Mouse (Mus musculus) neutrophil, adult 65 days (primary cell): ENCODE results near the gene Ube2q2. TPM values are rescaled to one million over a fixed set of nuclear protein-coding genes. Genes with fewer than 3 reads are reported as not detected.

ENCODE experiments used
- total RNA-seq: library from RNA; stranded (reverse); gene quantifications from 2 replicates; pipeline ENCODE4 v1.2.4, GENCODE M21; 2023

Gene Ube2q2
- 34.0 and 58.4 TPM in 2 replicates for total RNA-seq

GRCm38 (mm10) chr9:55148854-55149498 lies at the start of gene Ube2q2:
Ube2q2 (plus strand) TSS chr9:55148854.

DNA sequence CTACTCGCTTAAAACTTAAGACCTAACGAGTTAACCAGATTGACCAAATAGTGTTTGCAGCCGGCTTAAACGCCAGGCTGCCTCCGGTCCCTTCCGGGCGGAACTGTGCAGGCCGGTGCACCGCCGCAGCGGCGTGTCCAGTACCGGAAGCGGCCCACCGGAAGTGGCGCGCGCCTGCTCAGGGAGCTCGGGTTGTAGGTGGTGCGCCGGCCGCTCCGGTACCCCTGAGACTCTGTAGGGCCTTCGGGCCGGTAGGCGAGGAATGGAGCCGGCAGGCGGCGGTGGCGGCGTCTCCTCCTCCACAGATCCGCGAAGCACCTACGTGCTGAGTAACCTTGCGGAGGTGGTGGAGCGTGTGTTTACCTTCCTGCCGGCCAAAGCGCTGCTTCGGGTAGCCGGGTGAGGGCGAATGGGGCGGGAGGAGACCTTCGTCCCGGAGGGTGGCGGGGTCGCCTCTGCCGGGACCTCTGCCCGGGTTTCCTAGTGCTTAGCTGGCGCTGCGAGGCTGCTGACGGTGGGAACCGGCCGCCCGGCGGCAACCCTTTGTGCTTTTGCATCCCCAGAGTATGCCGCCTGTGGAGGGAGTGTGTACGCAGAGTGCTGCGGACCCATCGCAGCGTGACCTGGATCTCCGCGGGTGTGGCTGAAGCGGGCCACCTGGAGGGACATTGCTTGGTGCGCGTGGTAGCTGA lies 60.3 kb downstream of the Ube2q2 start, which contains the start of gene Fbxo22:
TSS of gene Fbxo22 (plus strand) at position 136 of the 692 bp plus-strand sequence.

Other genes starting within 250 kb of the Ube2q2 start
- gene Hykk, start 231.6 kb upstream of the Ube2q2 start, total RNA-seq = 0.22 TPM in 1 of 2 replicates, not detected in the other
- gene Psma4, start 198.1 kb upstream of the Ube2q2 start, total RNA-seq = 78.6 and 88.5 TPM in 2 replicates
- gene AY074887, start 197.9 kb upstream of the Ube2q2 start, total RNA-seq = not detected in 2 replicates
- gene Chrna5, start 168.0 kb upstream of the Ube2q2 start, total RNA-seq = not detected in 2 replicates
- not detected in 2 replicates for gene Chrna3, start 122.3 kb upstream of the Ube2q2 start, total RNA-seq
- gene Chrnb4, start 100.1 kb upstream of the Ube2q2 start, total RNA-seq = not detected in 2 replicates
- gene Fbxo22, start 60.1 kb downstream of the Ube2q2 start, total RNA-seq = 33.0 and 40.6 TPM in 2 replicates
- 7.2 and 13.4 TPM in 2 replicates for gene Nrg4, start 178.0 kb downstream of the Ube2q2 start, total RNA-seq
- not detected in 2 replicates for gene Tmem266, start 178.1 kb downstream of the Ube2q2 start, total RNA-seq